Mouse (Mus musculus): ENCODE results near the gene Nxnl2.

DNA sequence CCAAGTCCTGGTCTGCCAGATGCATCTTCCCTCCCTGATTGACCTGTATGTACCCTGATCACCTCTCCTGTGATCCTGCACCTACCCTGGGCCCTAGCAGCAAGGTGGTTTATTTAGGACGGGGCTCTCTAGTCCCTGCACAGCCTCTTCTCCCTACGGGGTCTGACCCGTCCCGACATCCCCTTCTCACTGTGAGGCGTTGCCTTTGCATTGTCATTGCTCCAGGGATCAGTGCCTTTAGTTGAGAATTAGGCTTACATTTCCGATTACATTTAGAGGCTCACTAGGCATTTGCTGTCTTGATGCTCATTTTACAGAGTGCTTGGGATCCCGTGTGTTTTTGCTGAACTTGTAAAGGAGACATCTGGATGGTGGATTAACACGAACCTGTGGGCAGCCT is 48.1 kb upstream of the Nxnl2 start:
- TF ChIP-seq CTCF (IDR thresholded peaks at IDR 0.05; ENCODE audit: low read depth), result no peak
- no peak for TF ChIP-seq EP300 (IDR thresholded peaks at IDR 0.05; ENCODE audit: low read depth)

All from heart, postnatal 0 days (tissue).